Mouse (Mus musculus): ENCODE data around the gene Nfkbib. TPM values are rescaled to one million over a fixed set of nuclear protein-coding genes. Genes with fewer than 3 reads are reported as not detected.

The Nfkbib gene
- polyA plus RNA-seq, 1 experiment from 2014 or later = 36.9 TPM

GRCm38 (mm10) chr7:28808957-28809393, 41.7 kb upstream of the Nfkbib start:
- H3K4me3 ChIP-seq = peak overlapping the region; percentile 89
- H3K9me3 ChIP-seq = no peaks in the 10 kb centered on the region
- H3K4me2 ChIP-seq = peak overlapping the region; percentile 86
- peak overlapping the region; percentile 100 for H3K27ac ChIP-seq
- peak overlapping the region; percentile 91 for H3K9ac ChIP-seq
- no peaks in the 10 kb centered on the region for H3K27me3 ChIP-seq
- peak; percentile 74 for ATAC-seq (ENCODE audit: borderline replicate concordance, extremely low read depth, low FRiP score, low TSS enrichment)
- peaks cover 22% of the 10 kb centered on the region for H3K36me3 ChIP-seq
- peaks cover 43% of the 10 kb centered on the region for H3K4me1 ChIP-seq
- WGBS = 0% methylated on average over 32 of the region's 32 CpGs

GRCm38 (mm10) chr7:28808221-28808941, 41.1 kb upstream of the Nfkbib start, which contains the start of gene Hnrnpl:
Hnrnpl (plus strand) TSS chr7:28808541.
- H3K4me3 ChIP-seq = peak within 1 kb of the TSS; percentile 89
- H3K27ac ChIP-seq = peak within 1 kb of the TSS; percentile 100
- no peaks in the 10 kb centered on the region for H3K27me3 ChIP-seq
- no peaks in the 10 kb centered on the region for H3K9me3 ChIP-seq
- ATAC-seq (ENCODE audit: borderline replicate concordance, extremely low read depth, low FRiP score, low TSS enrichment) = peak; percentile 16
- H3K4me2 ChIP-seq = peak within 1 kb of the TSS; percentile 86
- WGBS = 1% methylated on average over 35 of the region's 35 CpGs
- peaks cover 43% of the 10 kb centered on the region for H3K4me1 ChIP-seq
- peak within 1 kb of the TSS; percentile 91 for H3K9ac ChIP-seq
- H3K36me3 ChIP-seq = peaks cover 16% of the 10 kb centered on the region

DNA sequence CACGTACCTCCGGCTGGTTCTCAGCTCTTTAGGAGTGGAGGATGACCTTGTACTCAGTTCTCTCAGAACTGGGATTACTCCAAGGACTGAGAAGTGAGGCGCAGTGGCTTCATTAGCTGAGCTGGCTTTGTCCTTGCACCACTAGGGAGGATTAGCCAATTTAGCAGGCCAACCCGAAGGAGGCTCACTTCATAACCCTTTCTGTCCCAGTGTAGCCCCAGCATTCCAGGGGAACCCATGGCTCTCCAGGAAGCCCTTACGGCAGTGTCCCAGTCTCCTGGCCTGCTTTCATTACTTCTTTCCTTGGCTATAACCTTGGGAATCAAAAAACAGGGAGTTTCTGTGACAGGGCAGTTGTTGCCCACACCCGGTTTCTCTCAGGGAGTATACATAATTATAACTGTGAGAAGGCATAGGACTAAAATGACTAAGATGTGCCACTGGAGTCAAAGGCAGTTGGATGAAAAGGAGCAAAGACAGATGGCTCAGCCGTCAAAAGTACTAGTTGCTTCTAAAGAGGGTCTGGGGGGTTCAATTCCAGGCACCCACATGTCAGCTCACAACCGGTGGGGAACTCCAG, 40.4 kb upstream of the Nfkbib start:
- H3K9ac ChIP-seq = peak overlapping the region; percentile 91
- no peaks in the 10 kb centered on the region for H3K9me3 ChIP-seq
- H3K4me3 ChIP-seq = peak overlapping the region; percentile 89
- peaks cover 9% of the 10 kb centered on the region for H3K36me3 ChIP-seq
- ATAC-seq (ENCODE audit: borderline replicate concordance, extremely low read depth, low FRiP score, low TSS enrichment) = no peak
- 34% methylated on average over 8 of the region's 8 CpGs for WGBS
- H3K4me1 ChIP-seq = peaks cover 43% of the 10 kb centered on the region
- H3K27ac ChIP-seq = peak overlapping the region; percentile 100
- H3K4me2 ChIP-seq = peak overlapping the region; percentile 86
- no peaks in the 10 kb centered on the region for H3K27me3 ChIP-seq

GRCm38 (mm10) chr7:28806869-28807268, 39.6 kb upstream of the Nfkbib start:
- Histone ChIP-seq H3K4me3 (no peak overlapping the region), H3K27me3 (no peaks in the 10 kb centered on the region), H3K9ac (no peak overlapping the region), H3K4me1 (peaks cover 43% of the 10 kb centered on the region), H3K9me3 (no peaks in the 10 kb centered on the region), H3K27ac (no peak overlapping the region), H3K4me2 (no peak overlapping the region), H3K36me3 (peaks cover under 1% of the 10 kb centered on the region; the same call in 1 of the 2 replicates)
- WGBS = 66% methylated on average over 4 of the region's 4 CpGs
- no peak for ATAC-seq (ENCODE audit: borderline replicate concordance, extremely low read depth, low FRiP score, low TSS enrichment)

DNA sequence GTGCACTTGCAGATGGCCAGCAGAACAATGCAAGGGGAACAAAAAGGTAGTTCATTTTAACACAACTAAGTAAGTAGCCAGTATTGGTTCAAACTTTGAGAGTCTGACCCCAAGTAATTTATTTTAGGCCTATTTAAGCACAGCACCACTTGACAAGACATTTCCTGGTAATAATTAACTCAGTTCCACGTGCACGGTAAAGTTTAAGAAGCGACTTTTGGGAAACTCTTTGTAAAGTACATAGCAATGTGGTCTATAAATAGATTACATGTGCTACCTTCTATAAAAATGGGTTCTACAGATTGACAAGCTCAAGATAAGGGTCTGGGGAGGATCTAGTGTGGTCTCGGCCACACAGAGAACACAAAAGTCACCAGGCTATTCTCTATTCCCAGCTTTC, 36.4 kb upstream of the Nfkbib start:
- ATAC-seq (ENCODE audit: borderline replicate concordance, extremely low read depth, low FRiP score, low TSS enrichment) = no peak
- H3K4me3 ChIP-seq = no peak overlapping the region
- H3K27me3 ChIP-seq = no peaks in the 10 kb centered on the region
- peak overlapping the region; percentile 97 for H3K27ac ChIP-seq
- no peaks in the 10 kb centered on the region for H3K9me3 ChIP-seq
- H3K4me2 ChIP-seq = peak overlapping the region; percentile 39; the same call in 1 of the 2 replicates
- 28% methylated on average over 4 of the region's 4 CpGs for WGBS
- no peaks in the 10 kb centered on the region for H3K36me3 ChIP-seq
- H3K9ac ChIP-seq = no peak overlapping the region
- H3K4me1 ChIP-seq = peaks cover 53% of the 10 kb centered on the region

- Histone ChIP-seq H3K36me3 (no peaks in the 10 kb centered on the region), H3K4me3 (no peak overlapping the region), H3K4me1 (peaks cover 49% of the 10 kb centered on the region), H3K4me2 (peak overlapping the region; percentile 39), H3K27ac (peak overlapping the region; percentile 97), H3K9me3 (no peaks in the 10 kb centered on the region), H3K27me3 (no peaks in the 10 kb centered on the region), H3K9ac (0 out of 2 replicates have a peak overlapping the region, but pooled peaks have one; percentile 7)
- WGBS = 9% methylated on average over 10 of the region's 10 CpGs
- ATAC-seq (ENCODE audit: borderline replicate concordance, extremely low read depth, low FRiP score, low TSS enrichment) = peak; percentile 64
Measured at GRCm38 (mm10) chr7:28802846-28803588, 35.7 kb upstream of the Nfkbib start.

DNA sequence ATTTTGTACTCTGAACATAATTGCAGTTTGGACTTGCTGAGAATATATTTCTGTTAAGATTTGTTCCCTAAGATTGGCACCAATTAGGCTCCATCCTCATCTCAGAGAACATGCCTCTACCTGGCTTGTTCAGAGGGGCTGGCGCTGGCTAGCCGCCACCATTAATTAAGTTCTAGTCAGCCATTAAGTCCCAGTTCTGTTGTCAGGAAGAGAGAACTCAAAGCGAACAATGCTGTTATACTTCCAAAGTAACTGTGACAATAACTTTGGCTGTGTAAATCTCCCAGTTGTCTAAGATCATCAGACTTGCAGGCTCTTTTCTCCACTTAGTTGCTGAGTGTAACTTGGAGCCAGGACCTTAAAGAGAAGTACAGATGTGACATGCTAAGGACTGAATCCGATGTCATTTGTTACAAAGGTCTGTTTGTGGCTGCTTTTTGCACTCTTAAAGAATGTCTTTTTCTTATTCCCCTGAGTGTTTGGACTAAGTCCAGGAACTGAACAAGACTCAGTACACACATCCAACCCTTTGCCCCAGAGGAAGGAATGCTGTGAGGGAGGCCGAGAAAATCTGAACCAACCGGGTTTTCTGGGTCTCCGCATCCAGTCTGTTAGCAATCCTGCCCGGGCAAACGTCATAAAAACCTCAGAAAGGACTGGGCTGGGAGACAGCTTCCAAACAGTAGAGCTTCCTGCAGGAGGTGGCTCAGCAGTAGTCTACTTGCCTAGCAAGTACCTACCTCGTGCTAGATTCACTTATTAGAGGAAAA, 34.8 kb upstream of the Nfkbib start:
- peak overlapping the region; percentile 97 for H3K27ac ChIP-seq
- 0 out of 2 replicates have a peak overlapping the region, but pooled peaks have one; percentile 7 for H3K9ac ChIP-seq
- peak; percentile 79; the same call in 1 of the 2 replicates for ATAC-seq (ENCODE audit: borderline replicate concordance, extremely low read depth, low FRiP score, low TSS enrichment)
- peaks cover 43% of the 10 kb centered on the region for H3K4me1 ChIP-seq
- H3K4me2 ChIP-seq = peak overlapping the region; percentile 39
- WGBS = 13% methylated on average over 10 of the region's 10 CpGs
- no peak overlapping the region for H3K4me3 ChIP-seq
- H3K36me3 ChIP-seq = no peaks in the 10 kb centered on the region
- H3K27me3 ChIP-seq = no peaks in the 10 kb centered on the region
- H3K9me3 ChIP-seq = no peaks in the 10 kb centered on the region

DNA sequence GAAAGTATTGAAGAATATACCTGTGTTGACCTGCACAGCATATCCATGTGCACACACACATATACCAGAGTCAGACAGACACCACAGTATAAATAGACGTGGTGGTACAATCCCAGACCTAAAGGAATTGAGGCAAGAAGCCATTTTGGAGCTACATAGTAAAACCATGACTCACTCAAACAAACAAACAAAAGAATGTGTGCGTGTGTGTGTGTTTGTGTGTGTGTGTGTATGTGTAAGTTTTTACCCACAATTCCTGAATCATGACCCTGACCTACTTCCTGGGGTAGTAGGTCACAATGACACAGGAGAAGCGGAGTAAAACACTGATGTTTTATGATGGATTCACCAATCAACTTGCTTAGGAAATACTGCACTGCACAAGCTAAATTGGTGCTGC, 34.1 kb upstream of the Nfkbib start:
- Histone ChIP-seq H3K27me3 (no peaks in the 10 kb centered on the region), H3K4me1 (peaks cover 46% of the 10 kb centered on the region), H3K9me3 (no peaks in the 10 kb centered on the region), H3K27ac (peak overlapping the region; percentile 97), H3K4me3 (no peak overlapping the region), H3K4me2 (no peak overlapping the region), H3K36me3 (no peaks in the 10 kb centered on the region), H3K9ac (0 out of 2 replicates have a peak overlapping the region, but pooled peaks have one; percentile 7)
- WGBS = 57% methylated on average over 3 of the region's 3 CpGs
- ATAC-seq (ENCODE audit: borderline replicate concordance, extremely low read depth, low FRiP score, low TSS enrichment) = no peak

GRCm38 (mm10) chr7:28799994-28800393, 32.7 kb upstream of the Nfkbib start:
- Histone ChIP-seq H3K4me3 (no peak overlapping the region), H3K27me3 (no peaks in the 10 kb centered on the region), H3K4me1 (peaks cover 51% of the 10 kb centered on the region), H3K9me3 (no peaks in the 10 kb centered on the region), H3K4me2 (no peak overlapping the region), H3K9ac (no peak overlapping the region), H3K36me3 (no peaks in the 10 kb centered on the region), H3K27ac (no peak overlapping the region)
- no peak for ATAC-seq (ENCODE audit: borderline replicate concordance, extremely low read depth, low FRiP score, low TSS enrichment)
- WGBS = 90% methylated on average over 9 of the region's 9 CpGs

- Histone ChIP-seq H3K4me3 (peak overlapping the region; percentile 20), H3K9ac (peak overlapping the region; percentile 36), H3K9me3 (no peaks in the 10 kb centered on the region), H3K4me1 (peaks cover 20% of the 10 kb centered on the region), H3K27me3 (no peaks in the 10 kb centered on the region), H3K27ac (peak overlapping the region; percentile 75), H3K4me2 (peak overlapping the region; percentile 53), H3K36me3 (no peaks in the 10 kb centered on the region)
- WGBS = 10% methylated on average over 32 of the region's 32 CpGs
- ATAC-seq (ENCODE audit: borderline replicate concordance, extremely low read depth, low FRiP score, low TSS enrichment) = peak; percentile 80; the same call in 1 of the 2 replicates
Measured at GRCm38 (mm10) chr7:28796562-28796975, 29.3 kb upstream of the Nfkbib start.

DNA sequence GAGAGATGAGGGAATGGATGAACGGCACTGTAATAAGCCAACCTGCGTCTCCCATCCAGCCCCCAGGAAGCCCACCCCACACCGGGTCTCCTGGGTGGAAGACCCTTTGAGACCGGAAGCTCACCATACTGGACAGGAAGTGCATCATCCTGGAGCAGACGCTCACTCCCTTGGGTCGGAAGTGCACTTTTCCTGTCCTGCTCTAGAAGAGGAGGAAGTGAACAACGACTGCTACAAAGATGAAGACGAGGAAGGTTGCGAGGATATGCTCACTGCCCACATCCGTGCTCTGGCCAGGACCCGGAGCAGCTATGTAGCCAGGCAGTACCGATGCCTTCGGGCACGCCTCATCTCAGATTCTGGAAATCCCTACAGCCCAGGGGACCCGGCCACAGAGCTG, 28.5 kb upstream of the Nfkbib start:
- H3K4me1 ChIP-seq = peaks cover 12% of the 10 kb centered on the region
- no peaks in the 10 kb centered on the region for H3K27me3 ChIP-seq
- no peaks in the 10 kb centered on the region for H3K36me3 ChIP-seq
- no peak for ATAC-seq (ENCODE audit: borderline replicate concordance, extremely low read depth, low FRiP score, low TSS enrichment)
- no peak overlapping the region for H3K9ac ChIP-seq
- H3K4me2 ChIP-seq = peak overlapping the region; percentile 53
- H3K27ac ChIP-seq = peak overlapping the region; percentile 75
- 66% methylated on average over 15 of the region's 15 CpGs for WGBS
- H3K4me3 ChIP-seq = peak overlapping the region; percentile 20
- no peaks in the 10 kb centered on the region for H3K9me3 ChIP-seq

Measured in lung, embryonic 15.5 days (tissue).